Mouse (Mus musculus) limb, embryonic 13.5 days (tissue): Measurements from ENCODE around the gene Hrk. TPM values are rescaled to one million over a fixed set of nuclear protein-coding genes. Genes with fewer than 3 reads are reported as not detected.

ENCODE experiments used
- ATAC-seq: fragments of 200-750 bp; cut with Nextera tagmentation; 2 replicates; pipeline ENCODE4 v1.8.0; 2017; ENCODE audit warnings: low read depth, moderate number of reproducible peaks, moderate TSS enrichment; ENCODE audit not compliant: low FRiP score
- H3K27ac ChIP-seq: fragments of 300-500 bp; sonication (generic); 2 replicates; pipeline ENCODE4 v1.5.1; 2015; ENCODE audit warnings: inconsistent platforms, mild to moderate bottlenecking, moderate library complexity
- H3K27me3 ChIP-seq: fragments of 300-500 bp; sonication (generic); 2 replicates; pipeline ENCODE4 v1.6.1; 2015; ENCODE audit warnings: mild to moderate bottlenecking, inconsistent platforms
- H3K36me3 ChIP-seq: fragments of 300-500 bp; sonication (generic); 2 replicates; pipeline ENCODE4 v1.6.1; 2015; ENCODE audit warnings: inconsistent platforms, mild to moderate bottlenecking, moderate library complexity
- H3K4me1 ChIP-seq: fragments of 300-500 bp; sonication (generic); 2 replicates; pipeline ENCODE4 v1.6.1; 2015; ENCODE audit warnings: inconsistent platforms
- H3K4me2 ChIP-seq: fragments of 300-500 bp; sonication (generic); replicated peaks from 2 replicates; pipeline ENCODE4 v1.6.1; 2015; ENCODE audit warnings: inconsistent platforms, mild to moderate bottlenecking, moderate library complexity
- H3K4me3 ChIP-seq: fragments of 300-500 bp; sonication (generic); 2 replicates; pipeline ENCODE4 v1.5.1; 2015; ENCODE audit warnings: moderate library complexity, mild to moderate bottlenecking, inconsistent platforms
- H3K9ac ChIP-seq: fragments of 300-500 bp; sonication (generic); 2 replicates; pipeline ENCODE4 v1.6.1; 2015; ENCODE audit warnings: mild to moderate bottlenecking, inconsistent platforms
- H3K9me3 ChIP-seq: fragments of 300-500 bp; sonication (generic); 2 replicates; pipeline ENCODE4 v1.6.1; 2016; ENCODE audit warnings: inconsistent platforms
- WGBS: fragments of 180-500 bp; shearing (Covaris S2); methylation state at CpG from one replicate; pipeline ENCODE4 v1.1.7; 2015; 5-methylcytosine and 5-hydroxymethylcytosine counted together
- polyA plus RNA-seq: library from polyadenylated mRNA; unstranded; fragments of >200 nt; fragmentation: Nextera tagmentation; extraction: Ambion mirVana; gene quantifications from 2 replicates; pipeline ENCODE4 v1.2.1, GENCODE M21; 2015

The Hrk gene
- 0.10 and 0.17 TPM in 2 replicates for polyA plus RNA-seq

GRCm38 (mm10) chr5:118164581-118164980, at the start of gene Hrk:
TSS of gene Hrk (plus strand) at chr5:118164648.
- WGBS: 73% methylated on average over 12 of the region's 12 CpGs
- no peak within 1 kb of the TSS for H3K4me3 ChIP-seq
- H3K27ac ChIP-seq: no peak within 1 kb of the TSS
- no peak within 1 kb of the TSS for H3K9ac ChIP-seq
- no peak for ATAC-seq
- H3K4me2 ChIP-seq: no peak within 1 kb of the TSS
- H3K36me3 ChIP-seq: no peaks in the 10 kb centered on the region
- peaks cover 6% of the 10 kb centered on the region; the same call in 1 of the 2 replicates for H3K4me1 ChIP-seq
- peaks cover 94% of the 10 kb centered on the region for H3K27me3 ChIP-seq
- no peaks in the 10 kb centered on the region for H3K9me3 ChIP-seq

- Histone ChIP-seq H3K36me3 (peaks cover 50% of the 10 kb centered on the region), H3K9ac (no peak overlapping the region), H3K4me2 (no peak overlapping the region), H3K27ac (peak overlapping the region; percentile 49; the same call in 1 of the 2 replicates), H3K9me3 (no peaks in the 10 kb centered on the region), H3K27me3 (no peaks in the 10 kb centered on the region), H3K4me3 (no peak overlapping the region), H3K4me1 (peaks cover 32% of the 10 kb centered on the region)
- WGBS: 69% methylated on average over 3 of the region's 3 CpGs
- ATAC-seq: no peak
These were observed 46.1 kb upstream of the Hrk start for GRCm38 (mm10) chr5:118118351-118118750.

- 72% methylated on average over 5 of the region's 5 CpGs for WGBS
- Histone ChIP-seq H3K27me3 (no peaks in the 10 kb centered on the region), H3K27ac (peak overlapping the region; percentile 49; the same call in 1 of the 2 replicates)
These were observed 45.5 kb upstream of the Hrk start for GRCm38 (mm10) chr5:118118922-118119321.

GRCm38 (mm10) chr5:118120670-118121069, 43.8 kb upstream of the Hrk start:
- no peak overlapping the region for H3K9ac ChIP-seq
- no peak overlapping the region for H3K4me3 ChIP-seq
- peaks cover 60% of the 10 kb centered on the region for H3K36me3 ChIP-seq
- H3K4me2 ChIP-seq: no peak overlapping the region
- H3K9me3 ChIP-seq: no peaks in the 10 kb centered on the region
- H3K27me3 ChIP-seq: no peaks in the 10 kb centered on the region
- 52% methylated on average over 2 of the region's 2 CpGs for WGBS
- peaks cover 36% of the 10 kb centered on the region for H3K4me1 ChIP-seq
- H3K27ac ChIP-seq: no peak overlapping the region
- no peak for ATAC-seq

More at GRCm38 (mm10) chr5:118118922-118119321, 45.5 kb upstream of the Hrk start:
- Histone ChIP-seq H3K36me3 (peaks cover 55% of the 10 kb centered on the region), H3K9ac (no peak overlapping the region), H3K4me3 (no peak overlapping the region), H3K4me2 (no peak overlapping the region), H3K4me1 (peaks cover 36% of the 10 kb centered on the region), H3K9me3 (no peaks in the 10 kb centered on the region)
- no peak for ATAC-seq

GRCm38 (mm10) chr5:118121928-118122327, 42.5 kb upstream of the Hrk start:
- Histone ChIP-seq H3K4me1 (peaks cover 36% of the 10 kb centered on the region), H3K27ac (no peak overlapping the region), H3K27me3 (no peaks in the 10 kb centered on the region), H3K9me3 (no peaks in the 10 kb centered on the region), H3K4me3 (no peak overlapping the region), H3K4me2 (no peak overlapping the region), H3K9ac (no peak overlapping the region), H3K36me3 (peaks cover 65% of the 10 kb centered on the region)
- no peak for ATAC-seq
- 86% methylated on average over 4 of the region's 4 CpGs for WGBS

GRCm38 (mm10) chr5:118123096-118123495, 41.4 kb upstream of the Hrk start:
- no peak overlapping the region for H3K9ac ChIP-seq
- H3K4me3 ChIP-seq: no peak overlapping the region
- H3K9me3 ChIP-seq: no peaks in the 10 kb centered on the region
- no peak overlapping the region for H3K4me2 ChIP-seq
- H3K36me3 ChIP-seq: peaks cover 70% of the 10 kb centered on the region
- peaks cover 36% of the 10 kb centered on the region for H3K4me1 ChIP-seq
- 56% methylated on average over 10 of the region's 10 CpGs for WGBS
- H3K27ac ChIP-seq: no peak overlapping the region
- no peaks in the 10 kb centered on the region for H3K27me3 ChIP-seq
- ATAC-seq: no peak

- peaks cover 77% of the 10 kb centered on the region for H3K36me3 ChIP-seq
- H3K4me3 ChIP-seq: no peak overlapping the region
- H3K9ac ChIP-seq: no peak overlapping the region
- ATAC-seq: no peak
- no peak overlapping the region for H3K27ac ChIP-seq
- no peak overlapping the region for H3K4me2 ChIP-seq
- WGBS: 89% methylated on average over 4 of the region's 4 CpGs
- no peaks in the 10 kb centered on the region for H3K9me3 ChIP-seq
- H3K4me1 ChIP-seq: peaks cover 8% of the 10 kb centered on the region; the same call in 1 of the 2 replicates
- H3K27me3 ChIP-seq: no peaks in the 10 kb centered on the region
These were observed 37.8 kb upstream of the Hrk start for GRCm38 (mm10) chr5:118126671-118127070.

- Histone ChIP-seq H3K4me2 (no peak overlapping the region), H3K36me3 (peaks cover 70% of the 10 kb centered on the region), H3K4me3 (no peak overlapping the region), H3K9ac (no peak overlapping the region), H3K27me3 (no peaks in the 10 kb centered on the region), H3K9me3 (no peaks in the 10 kb centered on the region), H3K27ac (no peak overlapping the region), H3K4me1 (peaks cover 6% of the 10 kb centered on the region; the same call in 1 of the 2 replicates)
- ATAC-seq: no peak; the same call in 1 of the 2 replicates
- WGBS: 59% methylated on average over 6 of the region's 6 CpGs
These were observed 36.2 kb upstream of the Hrk start for GRCm38 (mm10) chr5:118128208-118128607.

- WGBS: 64% methylated on average over 9 of the region's 9 CpGs
- Histone ChIP-seq H3K36me3 (peaks cover 68% of the 10 kb centered on the region), H3K27ac (no peak overlapping the region), H3K9me3 (no peaks in the 10 kb centered on the region), H3K9ac (no peak overlapping the region), H3K4me2 (no peak overlapping the region), H3K27me3 (no peaks in the 10 kb centered on the region), H3K4me1 (peaks cover 1% of the 10 kb centered on the region; the same call in 1 of the 2 replicates), H3K4me3 (no peak overlapping the region)
- no peak for ATAC-seq
These were observed 35.8 kb upstream of the Hrk start for GRCm38 (mm10) chr5:118128651-118129050.

- H3K9ac ChIP-seq: 0 out of 2 replicates have a peak overlapping the region, but pooled peaks have one; percentile 20
- peaks cover 41% of the 10 kb centered on the region for H3K4me1 ChIP-seq
- no peak overlapping the region for H3K4me3 ChIP-seq
- peak; percentile 81 for ATAC-seq
- H3K27me3 ChIP-seq: no peaks in the 10 kb centered on the region
- H3K4me2 ChIP-seq: peak overlapping the region; percentile 19
- H3K36me3 ChIP-seq: peaks cover 47% of the 10 kb centered on the region
- no peaks in the 10 kb centered on the region for H3K9me3 ChIP-seq
- 43% methylated on average over 5 of the region's 5 CpGs for WGBS
- H3K27ac ChIP-seq: peak overlapping the region; percentile 82
These were observed 28.1 kb upstream of the Hrk start for GRCm38 (mm10) chr5:118136391-118136790.

GRCm38 (mm10) chr5:118139630-118140029, 24.8 kb upstream of the Hrk start:
- Histone ChIP-seq H3K27me3 (no peaks in the 10 kb centered on the region), H3K4me3 (no peak overlapping the region), H3K9ac (no peak overlapping the region), H3K4me1 (peaks cover 41% of the 10 kb centered on the region), H3K36me3 (peaks cover 54% of the 10 kb centered on the region), H3K27ac (no peak overlapping the region), H3K4me2 (no peak overlapping the region), H3K9me3 (no peaks in the 10 kb centered on the region)
- 89% methylated on average over 8 of the region's 8 CpGs for WGBS
- ATAC-seq: no peak

GRCm38 (mm10) chr5:118142471-118142870, 22.0 kb upstream of the Hrk start:
- H3K4me3 ChIP-seq: no peak overlapping the region
- peaks cover 68% of the 10 kb centered on the region for H3K36me3 ChIP-seq
- no peak for ATAC-seq
- no peak overlapping the region for H3K27ac ChIP-seq
- H3K9ac ChIP-seq: no peak overlapping the region
- H3K9me3 ChIP-seq: no peaks in the 10 kb centered on the region
- H3K4me2 ChIP-seq: no peak overlapping the region
- no peaks in the 10 kb centered on the region for H3K27me3 ChIP-seq
- H3K4me1 ChIP-seq: peaks cover 30% of the 10 kb centered on the region
- WGBS: 89% methylated on average over 8 of the region's 8 CpGs
